Mouse (Mus musculus): ENCODE data around the gene Pnn.

DNA sequence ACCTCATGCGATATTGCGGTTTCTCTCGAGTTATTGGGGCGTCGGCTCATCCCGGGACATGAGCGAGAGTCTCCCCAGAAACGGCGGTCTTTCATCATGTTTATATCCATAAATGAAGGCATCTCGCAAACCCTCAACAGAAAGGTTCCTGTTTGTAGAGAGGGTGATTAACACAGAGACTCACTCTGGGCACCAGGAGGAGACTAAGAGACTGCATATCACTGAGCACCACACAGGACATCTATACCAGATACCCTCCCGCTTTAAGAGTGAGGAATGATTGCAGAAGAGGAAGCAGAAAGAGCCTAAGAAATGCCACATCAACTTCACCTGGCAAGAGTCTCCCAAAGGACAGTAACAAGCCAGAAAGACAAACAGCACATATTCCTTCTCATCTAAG is 10.5 kb upstream of the Pnn start:
- TF ChIP-seq CTCF (IDR thresholded peaks at IDR 0.05; ENCODE audit: low read depth, low read length) = no peak
- TF ChIP-seq GATA1 (IDR thresholded peaks at IDR 0.05; ENCODE audit: borderline replicate concordance, low read length) = no peak
- TF ChIP-seq TAL1 (conservative IDR thresholded peaks at IDR 0.05; ENCODE audit: low read depth, low read length) = no peak
